Mouse (Mus musculus): ENCODE results near the gene Nrgn.

Nrgn gene

DNA sequence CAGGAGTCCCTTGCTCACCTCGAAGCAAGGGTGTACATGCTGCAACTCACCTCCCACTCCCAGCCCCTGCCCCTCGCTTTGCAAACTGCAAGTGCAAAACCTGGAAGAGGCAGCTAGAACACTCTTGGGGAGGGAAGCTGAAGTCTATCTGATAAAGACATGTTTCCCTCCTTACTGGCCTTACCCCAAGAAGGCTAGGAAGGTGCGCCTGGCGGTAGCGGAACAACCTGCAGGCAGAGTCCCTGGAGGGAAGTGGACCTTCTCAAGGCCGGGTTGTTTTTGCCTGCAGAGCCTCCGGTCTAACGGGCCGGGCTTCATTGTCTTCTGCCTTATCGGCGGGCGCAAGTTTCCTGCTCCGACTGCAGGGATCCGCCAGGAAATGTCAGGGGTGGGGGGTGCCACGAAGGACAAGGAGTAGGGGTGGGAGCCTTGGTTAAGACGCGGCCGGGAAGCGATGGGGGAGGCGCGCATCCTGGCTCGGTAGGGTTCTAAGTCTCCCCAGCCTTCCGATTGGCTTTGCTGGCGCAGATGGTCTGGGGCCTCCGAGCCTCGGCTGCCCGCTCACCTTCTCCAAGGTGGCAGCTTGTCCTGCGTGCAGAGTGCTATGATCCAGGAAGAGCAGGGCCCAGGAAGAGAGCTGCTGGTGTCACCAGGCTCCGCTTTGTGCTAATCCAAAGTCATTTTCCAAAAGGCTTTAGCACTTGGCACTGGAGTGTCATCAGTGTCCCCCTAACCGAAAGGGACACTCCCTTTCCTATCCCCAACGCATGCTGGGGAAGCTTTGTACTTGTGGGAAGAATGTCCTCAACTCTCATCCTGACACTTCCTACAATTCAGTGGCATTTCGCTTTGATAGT lies 22.4 kb downstream of the Nrgn start:
- no peak for DNase-seq (ENCODE audit: low read depth, low spot score)

- DNase-seq (ENCODE audit: low read depth, low spot score): no peak
Observed at GRCm38 (mm10) chr9:37528225-37528970, 24.3 kb downstream of the Nrgn start.

DNA sequence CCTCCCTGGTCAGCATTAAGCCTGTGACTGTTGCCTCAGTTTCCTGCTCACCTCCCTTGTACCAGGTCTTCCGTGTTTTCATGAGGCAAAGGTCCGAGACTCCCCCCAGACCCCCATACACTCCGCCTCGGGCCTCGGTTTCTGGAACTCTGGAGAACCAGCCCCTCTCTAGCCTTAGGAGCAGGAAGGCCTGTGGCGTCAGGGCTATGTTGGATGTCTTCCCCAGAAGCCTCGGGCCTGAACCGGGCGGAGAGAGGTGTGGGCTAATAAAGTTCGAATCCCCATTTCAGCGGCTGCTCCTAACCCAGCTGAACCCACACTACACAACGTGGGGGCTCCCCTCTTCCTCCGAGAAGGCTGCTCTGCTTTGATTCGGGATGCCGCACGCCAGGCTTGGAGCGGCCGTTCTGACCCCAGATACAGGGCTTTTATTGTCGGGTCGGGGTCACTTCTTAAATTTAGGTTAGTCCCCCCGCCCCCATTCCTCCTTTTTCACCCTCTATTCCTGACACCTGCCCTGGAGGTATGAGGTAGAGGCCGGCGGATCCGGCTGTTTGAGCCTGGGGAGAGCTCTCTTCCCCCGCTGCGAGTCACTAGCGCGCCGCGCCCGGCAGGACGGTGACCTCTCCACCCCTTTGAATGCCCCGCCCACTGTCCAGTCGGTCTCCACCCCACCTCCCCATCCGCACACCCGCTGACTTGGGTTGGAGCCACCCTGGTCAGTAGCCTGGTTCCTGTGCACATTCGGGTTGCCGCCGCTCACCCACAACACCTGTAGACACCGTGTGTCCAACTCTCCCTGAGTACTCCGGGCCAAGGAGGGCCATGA lies 25.1 kb downstream of the Nrgn start, which contains the start of gene Esam:
Esam (plus strand) TSS at position 683 of the 829 bp plus-strand sequence.
- no peak for DNase-seq (ENCODE audit: low read depth, low spot score)

DNA sequence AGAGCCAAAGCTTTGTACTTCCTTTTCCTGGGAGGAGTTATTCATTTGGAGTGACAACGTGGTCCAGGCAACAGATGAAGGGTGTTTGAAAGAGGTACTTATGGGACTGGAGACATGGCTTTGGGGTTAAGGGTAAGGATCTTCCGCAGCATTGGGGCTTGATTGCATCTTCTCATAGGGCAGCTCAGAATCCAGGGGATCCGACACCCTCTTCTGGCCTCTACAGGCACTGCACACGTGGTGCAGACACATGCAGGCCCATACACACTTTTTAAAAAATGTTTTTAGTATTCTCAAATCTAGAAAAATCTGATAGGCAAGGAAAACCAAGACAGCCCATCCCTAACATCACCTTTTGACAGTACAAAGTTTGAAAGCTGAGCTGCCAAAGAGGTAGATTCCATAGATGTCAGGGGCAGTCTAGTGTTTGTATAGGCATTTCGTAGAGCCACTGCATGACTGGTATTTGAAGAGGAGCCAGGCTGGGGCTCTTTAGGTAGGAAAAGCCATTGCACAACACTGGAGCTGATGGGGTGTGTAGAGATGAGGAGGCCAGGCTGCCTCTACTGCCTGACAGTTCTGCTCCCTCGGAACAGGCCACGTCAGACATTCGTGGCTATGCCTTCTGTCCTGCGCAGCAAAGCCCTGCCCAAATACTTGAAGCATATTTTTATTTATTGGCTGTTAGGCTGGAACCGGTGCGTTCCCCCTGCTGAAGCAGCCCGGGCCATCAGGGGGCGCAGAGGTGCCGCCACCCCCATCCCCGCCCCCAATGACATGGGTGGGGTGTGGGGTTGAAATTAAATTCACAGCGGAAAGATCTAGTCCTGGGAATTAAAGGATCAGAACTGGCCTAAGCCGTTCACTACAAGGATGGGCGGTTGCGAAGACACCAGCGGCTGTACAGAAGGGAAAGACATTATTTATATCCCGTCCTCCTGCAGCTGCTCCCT lies 26.0 kb downstream of the Nrgn start:
- no peak for DNase-seq (ENCODE audit: low read depth, low spot score)

DNA sequence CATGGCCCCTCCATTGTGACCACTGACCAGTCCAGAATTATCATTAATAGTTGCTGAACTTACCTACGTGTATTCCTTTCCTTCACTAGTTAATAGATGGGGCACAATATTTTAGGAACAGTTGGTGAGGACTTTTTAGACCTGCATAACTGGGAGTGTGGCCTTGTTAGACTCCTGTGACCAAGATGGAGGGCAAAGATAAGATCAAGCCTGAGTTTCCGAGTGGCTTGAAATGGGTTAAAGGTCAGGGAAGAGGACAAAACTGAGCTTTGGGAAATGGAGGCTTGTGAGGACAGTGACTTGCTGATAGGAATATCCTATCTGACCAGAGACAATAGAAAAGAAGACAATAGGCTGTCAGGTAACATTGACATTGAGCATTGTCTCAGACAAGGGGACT lies 27.2 kb downstream of the Nrgn start:
- DNase-seq (ENCODE audit: low read depth, low spot score): no peak

DNA sequence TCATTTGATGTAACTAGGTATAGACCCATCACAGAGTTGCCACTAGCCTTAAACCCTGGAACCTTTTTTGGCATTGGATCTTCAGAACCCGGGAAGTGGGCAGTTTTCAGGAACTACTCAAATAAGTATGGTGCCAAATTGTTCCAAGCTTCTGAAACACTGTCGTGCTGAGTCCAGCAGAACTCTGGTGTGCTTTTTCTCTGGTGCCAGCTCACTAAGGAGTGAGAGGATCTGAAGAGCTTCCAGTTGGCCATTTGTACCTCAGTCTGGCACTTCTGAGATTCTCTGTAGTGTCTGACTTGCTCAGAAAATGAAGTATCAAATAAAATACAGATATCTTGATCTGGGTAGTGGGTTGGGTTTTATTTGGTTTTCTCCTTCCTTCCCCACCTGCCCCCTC lies 32.7 kb downstream of the Nrgn start:
- no peak for DNase-seq (ENCODE audit: low read depth, low spot score)

- no peak for DNase-seq (ENCODE audit: low read depth, low spot score)
Observed at GRCm38 (mm10) chr9:37518991-37519390, 33.7 kb downstream of the Nrgn start.

DNA sequence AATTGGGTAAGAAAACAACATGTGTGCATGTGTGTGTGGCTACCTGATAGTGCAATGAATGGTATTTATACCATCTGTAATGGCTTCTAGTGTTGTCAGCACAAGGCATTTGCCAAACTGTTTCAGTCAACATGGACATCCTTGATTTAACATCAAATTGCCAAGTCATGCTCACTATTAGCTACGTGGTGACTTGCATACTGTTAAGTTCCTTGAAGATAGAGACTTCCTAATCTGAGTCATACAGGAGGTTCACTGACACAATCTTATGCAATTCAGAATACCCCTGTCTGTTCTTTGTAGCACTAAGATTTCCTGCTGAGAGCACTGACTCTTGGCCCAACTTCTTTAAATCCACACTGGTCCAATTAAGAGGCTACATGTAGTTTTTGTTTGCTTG lies 35.2 kb downstream of the Nrgn start:
- DNase-seq (ENCODE audit: low read depth, low spot score): no peak

GRCm38 (mm10) chr9:37514456-37514855 lies 38.2 kb downstream of the Nrgn start:
- no peak for DNase-seq (ENCODE audit: low read depth, low spot score)

GRCm38 (mm10) chr9:37512097-37512496 lies 40.6 kb downstream of the Nrgn start:
- no peak for DNase-seq (ENCODE audit: low read depth, low spot score)

GRCm38 (mm10) chr9:37506023-37506422 lies 46.7 kb downstream of the Nrgn start:
- DNase-seq (ENCODE audit: low read depth, low spot score): no peak

DNA sequence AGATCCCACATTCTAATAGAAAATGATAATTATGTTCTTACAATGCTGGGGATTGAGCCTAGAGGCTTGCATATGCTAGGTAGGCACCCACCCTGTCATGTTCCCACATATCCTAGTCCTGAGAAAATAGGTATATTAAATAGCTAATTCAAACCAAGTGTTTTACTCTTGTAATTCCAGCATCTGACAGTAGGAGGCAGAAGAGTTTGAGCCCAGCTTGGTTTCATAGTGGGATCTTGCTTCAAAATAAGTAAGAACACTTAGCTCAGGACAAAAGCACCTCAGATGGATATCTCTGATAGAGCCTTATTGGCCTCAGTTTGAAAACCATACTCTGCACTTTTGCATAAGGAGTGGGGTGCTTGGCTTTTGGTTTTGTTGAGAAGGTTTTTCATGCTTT lies 48.4 kb downstream of the Nrgn start:
- DNase-seq (ENCODE audit: low read depth, low spot score): no peak

DNA sequence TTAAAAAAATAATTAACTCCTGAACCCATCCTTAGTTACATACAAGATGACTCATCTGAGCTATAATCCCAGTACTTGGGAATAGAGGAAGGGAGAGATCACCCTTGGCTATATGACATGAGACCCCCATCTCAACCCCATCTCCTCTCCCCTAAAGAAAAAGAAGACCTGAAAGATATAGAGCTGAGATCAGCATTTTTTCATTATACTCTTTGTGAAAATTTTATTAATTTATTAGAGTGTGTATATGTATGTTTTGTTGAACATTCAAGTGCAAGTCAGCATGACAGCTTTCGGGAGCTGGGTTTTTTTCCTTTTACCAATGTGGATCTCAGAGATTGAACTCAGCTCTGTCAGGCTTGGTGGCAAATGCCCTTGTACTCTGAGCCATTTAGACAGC lies 51.5 kb downstream of the Nrgn start:
- DNase-seq (ENCODE audit: low read depth, low spot score): no peak

DNA sequence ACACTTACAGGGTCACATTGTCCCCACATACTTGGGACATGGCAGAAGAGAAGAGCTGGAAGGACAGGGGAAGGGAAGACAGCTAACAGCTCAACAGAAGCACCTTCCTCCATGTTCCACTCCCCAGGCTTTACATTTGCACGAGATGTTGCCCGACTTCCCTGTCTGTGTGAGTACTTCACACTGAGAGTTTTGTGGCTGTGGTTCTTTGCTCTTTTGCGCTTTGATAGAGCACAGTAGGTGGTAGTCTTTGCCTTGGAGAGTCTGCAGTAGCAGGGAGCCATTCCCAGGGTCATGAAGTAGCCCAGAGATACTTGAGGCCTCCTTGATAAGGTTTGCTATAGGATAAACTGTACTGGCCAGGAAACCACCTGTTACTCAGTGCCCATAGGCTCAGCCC lies 52.5 kb downstream of the Nrgn start:
- DNase-seq (ENCODE audit: low read depth, low spot score): no peak

DNA sequence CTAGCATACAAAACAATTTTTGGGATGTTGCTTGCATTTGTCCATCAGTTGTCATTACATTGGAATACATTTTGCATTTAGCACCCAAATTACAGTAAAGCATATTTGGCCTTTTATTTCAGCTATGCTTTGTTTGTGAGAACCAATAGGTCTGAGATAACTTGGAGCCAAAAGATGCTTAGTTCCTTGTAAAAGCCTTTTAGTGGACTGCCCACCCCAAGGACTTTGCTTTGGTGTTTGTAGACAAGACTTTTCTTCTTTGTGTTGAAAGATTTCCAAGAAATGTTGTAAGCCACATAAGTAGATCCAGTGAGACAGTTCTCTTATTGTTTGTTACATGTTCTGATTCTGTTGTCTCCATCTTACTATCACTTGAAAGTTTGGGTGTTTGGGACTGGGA lies 56.4 kb downstream of the Nrgn start:
- no peak for DNase-seq (ENCODE audit: low read depth, low spot score)

DNA sequence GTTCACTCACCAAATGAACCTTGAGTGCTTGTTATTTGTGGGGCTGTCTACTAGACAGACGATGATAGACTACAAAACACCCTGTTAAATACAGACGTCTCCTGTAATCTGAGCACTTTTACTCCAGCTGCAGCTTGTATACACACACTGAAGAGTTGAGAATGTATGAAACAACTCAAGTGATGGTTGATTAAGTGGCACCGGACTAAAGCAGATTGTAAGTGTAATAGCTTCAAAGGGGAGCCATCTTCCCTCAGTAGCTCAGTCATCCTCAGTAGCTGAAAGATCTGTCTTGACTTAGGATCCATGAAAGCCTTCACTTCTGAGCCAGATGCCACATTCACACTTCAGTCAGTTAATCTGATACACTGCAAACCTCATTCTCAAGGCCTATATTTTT lies 56.9 kb downstream of the Nrgn start:
- no peak for DNase-seq (ENCODE audit: low read depth, low spot score)

Data from brain, embryonic 18.5 days (tissue).